Mouse (Mus musculus) lung, postnatal 14 days (tissue): ENCODE data around the gene Qrfp.

ENCODE experiments used
- DNase-seq: peaks from one replicate; pipeline ENCODE4 v3.0.0; 2021

Gene Qrfp

DNA sequence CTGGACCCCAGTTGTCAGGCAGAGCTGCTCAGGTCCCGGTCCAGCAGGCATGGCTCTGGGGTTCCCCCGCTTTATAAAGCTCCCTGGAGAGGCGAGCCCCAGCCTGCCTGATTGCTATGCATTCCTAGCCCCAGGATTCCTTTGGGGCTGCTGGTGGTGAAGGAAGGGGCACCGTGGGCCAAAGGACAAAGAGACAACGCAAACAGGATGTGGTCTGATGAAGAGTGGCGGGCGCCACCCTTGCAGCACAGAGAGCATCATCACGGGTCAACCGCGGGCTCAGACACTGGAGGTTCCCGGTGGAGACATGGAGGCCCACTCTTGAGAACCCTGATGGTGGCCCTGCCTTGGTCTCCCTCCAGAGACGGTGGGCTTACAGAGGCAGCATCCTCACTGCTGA, at the start of gene Qrfp:
TSS of gene Qrfp (minus strand) at position 137 of the 400 bp plus-strand sequence.
- DNase-seq: no peak

DNA sequence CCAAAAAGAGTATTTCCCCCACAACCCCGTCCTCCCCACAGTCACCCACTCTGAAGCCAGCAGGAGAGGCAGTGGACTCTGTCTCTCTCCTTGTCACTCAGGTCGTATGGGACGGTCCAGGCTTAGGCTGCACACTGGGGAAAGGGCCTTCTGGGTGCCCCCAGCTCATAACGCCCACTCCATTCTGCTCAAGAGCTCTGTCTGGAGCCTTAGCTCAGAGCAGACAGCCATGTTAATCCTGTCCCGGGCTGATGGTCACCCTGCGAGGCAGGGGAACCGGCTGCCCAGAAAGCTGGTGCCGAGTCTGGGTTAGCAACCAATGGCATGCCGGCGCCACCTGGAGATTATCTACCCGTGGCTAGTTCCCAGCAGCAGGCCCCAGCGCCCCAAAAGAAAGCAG, 48.1 kb upstream of the Qrfp start:
- DNase-seq: no peak

DNA sequence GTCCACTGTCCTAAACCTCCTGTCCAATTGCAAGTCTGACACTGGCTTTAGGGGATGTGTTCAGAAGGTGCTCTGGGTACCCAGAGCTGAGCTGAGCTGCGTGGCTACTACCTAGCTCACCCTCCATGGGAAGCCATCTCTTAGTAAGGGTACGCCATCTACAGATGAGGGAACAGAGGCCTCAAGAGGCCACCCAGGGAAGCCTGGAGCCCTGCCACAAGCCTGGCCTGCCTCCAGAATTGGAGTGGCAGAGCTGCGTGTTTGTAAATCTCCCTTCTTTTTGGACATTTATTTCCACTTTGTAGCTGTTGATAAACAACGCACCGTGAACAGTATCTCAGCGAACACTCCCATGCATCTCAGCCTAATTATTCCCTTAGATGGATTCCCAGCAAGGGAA, 46.8 kb upstream of the Qrfp start:
- peak; percentile 56 for DNase-seq

DNA sequence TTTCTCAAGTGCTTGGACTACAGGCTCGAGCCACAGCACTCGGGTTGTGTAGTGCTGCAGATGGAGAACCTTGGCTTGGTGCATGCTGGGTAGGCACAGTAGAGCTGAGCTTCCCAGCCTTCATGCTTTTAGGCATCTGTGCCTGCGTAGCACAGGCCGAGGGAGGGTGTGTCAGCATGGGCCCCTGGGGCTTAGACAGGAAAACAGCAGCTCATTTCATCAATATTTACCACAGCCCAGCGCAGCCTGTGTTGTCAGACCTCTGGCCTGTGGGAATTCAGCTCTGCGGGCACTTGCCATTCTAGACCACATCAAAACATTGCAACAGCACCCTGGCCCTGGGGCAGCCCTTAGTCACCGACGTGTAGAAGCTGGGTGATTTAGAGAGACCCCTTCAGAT, 45.6 kb upstream of the Qrfp start:
- DNase-seq: no peak

DNA sequence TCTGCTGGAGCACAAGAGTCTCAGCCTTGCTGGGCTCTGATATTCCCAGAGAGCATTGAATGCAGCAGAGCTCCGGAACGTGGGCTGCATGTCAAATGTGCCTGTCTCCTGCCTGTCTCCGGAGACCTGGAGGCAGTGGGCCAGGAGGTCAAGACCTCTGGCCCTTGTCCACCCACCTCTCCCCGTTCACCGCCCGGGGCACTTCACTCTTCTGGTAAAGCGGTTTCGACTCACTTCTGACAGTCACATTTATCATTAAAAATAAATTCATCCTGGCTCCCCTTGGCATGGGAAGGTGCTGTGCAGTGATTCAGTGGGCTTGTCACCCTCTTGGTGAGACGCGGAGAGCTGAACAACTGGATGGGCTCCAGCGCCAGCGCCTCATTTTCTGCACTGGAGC, 39.8 kb upstream of the Qrfp start:
- DNase-seq: no peak

DNA sequence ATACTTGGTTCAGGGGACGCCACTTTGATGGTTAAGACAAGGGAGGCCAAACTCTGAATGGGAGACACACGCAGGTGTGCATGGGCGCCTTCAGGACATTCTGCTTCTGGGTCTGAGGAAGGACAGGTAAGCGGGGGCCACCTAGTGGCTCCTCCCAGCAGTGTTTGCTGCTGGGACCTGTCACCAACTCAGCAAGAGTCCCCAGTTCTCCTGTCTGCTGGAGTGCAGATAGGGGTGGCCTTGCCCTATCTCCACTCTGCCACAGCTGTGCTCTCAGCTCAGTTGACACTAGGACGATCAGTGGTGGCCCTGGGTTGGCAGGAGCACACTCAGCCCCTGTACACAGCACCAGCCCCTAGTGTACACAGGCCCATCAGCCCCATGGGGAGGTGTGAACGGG, 37.5 kb upstream of the Qrfp start:
- peak; percentile 31 for DNase-seq

DNA sequence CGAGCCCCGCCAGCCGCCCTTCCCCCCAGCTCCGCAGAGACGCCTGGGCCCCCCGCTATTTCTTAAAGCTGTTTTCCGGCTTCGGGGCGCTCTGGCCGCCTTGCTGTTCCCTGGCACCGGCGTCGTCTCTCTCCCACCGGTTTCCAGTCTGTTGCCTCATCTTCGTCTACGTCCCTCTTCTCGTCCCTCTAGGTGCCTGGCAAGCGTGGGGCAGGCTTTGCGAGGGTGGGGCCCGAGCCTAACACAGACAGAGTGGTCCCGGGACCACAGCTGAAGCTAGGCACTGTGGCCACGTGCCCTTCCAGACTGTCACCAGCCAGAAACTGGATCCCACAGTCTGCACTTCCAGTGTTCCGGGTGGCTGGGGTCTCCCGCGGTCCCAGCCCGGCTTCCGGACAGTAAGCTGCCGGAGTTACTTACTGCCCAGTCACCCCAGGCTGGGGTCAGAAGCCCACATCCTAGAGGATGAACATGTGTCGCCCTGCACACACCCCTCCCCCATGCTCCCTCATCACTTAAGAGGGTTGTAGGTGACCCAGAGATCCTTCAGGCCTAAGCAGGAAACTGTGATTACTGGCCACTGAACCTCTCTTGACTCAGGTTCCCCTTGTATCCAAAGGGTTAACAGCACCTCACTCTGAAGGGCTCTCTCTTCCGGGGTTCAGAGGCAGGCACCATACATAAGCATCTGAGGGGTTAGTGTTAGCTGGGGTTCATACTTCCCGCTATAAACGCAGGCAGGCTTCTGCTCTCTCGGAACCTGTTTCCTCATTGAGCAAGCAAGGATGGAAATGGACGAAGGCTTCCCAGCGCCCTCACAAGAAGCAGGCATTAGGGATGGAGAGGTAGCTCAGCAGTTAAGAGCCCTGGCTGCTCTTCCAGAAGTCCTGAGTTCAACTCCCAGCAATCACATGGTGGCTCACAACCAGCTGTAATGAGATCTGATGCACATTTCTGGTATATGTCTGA, 36.6 kb upstream of the Qrfp start:
- DNase-seq: no peak

DNA sequence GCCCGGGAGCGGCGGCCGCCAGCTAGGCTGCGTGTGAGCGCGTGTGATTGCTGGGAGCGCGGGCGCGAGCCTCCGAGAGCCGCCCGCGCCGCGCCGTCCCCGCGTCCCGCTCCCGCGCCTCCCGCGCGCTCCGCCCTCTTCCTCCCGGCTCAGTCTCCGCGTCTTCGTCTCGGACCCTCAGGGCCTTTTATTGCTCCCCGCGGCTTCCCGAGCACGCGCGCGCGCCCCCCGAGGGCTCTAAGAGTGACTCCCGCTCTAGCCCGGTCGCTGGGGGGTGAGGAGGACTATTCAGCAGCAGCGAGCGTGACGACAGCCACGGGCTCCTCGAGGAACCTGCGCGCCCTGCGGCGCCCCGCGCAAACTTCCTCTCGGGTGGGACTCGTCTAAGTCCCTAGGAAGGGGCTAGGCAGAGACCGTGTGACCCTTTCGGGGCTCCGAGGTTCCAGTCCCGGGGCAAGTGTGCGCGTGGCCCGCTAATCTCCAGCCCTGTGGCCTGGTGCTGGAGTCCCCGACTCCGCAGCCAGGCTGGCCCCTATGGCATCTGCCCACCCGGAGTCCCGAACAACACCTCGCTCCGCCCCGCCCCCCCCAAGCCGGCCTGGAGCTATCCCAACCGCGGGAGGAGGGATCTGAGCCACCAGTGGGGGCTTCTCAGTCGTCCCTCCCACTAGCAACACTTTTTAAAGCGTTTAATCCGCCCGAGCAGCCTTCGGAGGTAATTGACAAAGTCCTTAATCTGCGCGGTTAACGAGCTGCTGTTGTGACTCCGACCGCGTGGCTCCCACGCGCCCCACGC, 35.7 kb upstream of the Qrfp start, which contains the start of gene Fibcd1:
TSS of gene Fibcd1 (minus strand) at position 110 of the 796 bp plus-strand sequence.
- DNase-seq: no peak

DNA sequence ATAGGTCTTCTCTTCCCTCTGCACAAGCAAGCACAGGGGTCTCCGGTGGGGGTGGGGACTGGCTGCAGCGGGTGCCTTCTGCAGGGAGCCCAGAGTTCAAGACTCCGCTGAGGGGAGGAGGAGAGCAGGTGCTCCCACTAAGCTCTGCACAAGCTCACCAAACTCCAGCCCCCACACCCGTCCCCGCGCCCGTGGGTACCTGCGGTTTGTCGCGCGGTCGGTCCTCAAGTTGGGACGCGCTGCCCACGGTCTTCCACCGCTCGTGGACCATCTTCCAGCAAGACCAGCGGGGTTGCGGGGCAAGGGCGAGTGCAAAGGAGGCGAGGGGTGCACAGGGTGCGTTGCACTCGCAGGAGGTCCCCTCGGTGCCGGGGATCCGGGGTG, 35.1 kb upstream of the Qrfp start:
- no peak for DNase-seq

DNA sequence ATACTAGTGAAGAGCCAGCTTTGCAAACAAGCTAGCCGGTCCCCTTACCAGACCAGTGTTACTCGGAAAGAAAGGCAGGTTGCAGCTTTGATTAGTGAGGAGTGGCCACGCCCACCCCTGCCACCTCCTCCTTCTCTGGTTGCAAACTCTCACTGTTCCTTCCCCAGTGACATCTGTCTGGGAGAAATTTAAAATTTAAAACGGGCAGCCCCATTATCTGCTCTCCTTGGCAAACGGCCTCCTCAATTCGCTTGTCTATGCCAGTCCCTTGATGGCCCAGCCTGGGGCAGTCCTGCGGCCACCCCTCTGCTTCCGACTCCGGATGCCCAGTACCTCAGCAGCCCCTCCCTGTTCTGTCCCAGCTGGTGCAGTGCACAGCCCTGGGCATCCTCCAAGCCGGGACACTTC, 34.4 kb upstream of the Qrfp start:
- DNase-seq: no peak

DNA sequence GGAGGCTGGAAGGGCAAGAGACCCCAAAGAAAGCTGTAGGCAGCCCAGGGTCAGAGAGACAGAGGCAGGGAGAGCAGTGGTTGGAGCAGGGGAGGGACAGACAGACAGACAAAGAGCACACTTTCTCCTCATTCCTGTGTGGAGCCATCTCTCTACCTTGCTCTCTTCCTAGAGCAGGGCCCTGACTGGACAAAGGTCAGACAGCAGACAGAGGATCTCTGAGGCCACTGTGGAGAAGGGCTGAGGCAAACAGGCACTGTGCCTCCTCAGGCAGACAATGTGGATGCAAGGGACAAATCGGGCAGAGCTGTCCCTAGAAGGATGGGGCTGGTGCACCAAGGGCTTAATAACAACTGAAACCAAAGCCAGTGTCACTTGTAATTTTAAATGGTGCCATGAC, 28.5 kb upstream of the Qrfp start:
- DNase-seq: no peak

DNA sequence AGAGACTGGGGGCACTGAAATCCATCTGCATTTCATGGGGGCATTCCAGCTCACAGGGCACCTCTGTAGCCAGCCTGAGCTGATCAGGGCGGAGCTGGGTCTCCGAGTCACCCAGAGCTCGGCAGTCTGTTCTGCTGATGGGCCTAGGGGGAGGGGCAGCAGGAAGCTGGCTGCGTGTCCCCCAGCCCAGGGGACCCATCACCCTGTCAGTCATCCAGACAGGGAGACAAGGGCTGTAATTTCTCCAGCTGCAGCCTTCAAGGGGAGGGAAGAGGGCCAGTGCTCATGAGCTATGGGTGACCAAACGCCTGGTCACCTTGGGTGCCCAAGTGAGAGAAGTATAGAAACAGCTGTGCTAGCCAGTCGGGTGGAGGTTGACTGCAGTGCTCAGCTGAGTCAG, 26.6 kb upstream of the Qrfp start:
- no peak for DNase-seq

DNA sequence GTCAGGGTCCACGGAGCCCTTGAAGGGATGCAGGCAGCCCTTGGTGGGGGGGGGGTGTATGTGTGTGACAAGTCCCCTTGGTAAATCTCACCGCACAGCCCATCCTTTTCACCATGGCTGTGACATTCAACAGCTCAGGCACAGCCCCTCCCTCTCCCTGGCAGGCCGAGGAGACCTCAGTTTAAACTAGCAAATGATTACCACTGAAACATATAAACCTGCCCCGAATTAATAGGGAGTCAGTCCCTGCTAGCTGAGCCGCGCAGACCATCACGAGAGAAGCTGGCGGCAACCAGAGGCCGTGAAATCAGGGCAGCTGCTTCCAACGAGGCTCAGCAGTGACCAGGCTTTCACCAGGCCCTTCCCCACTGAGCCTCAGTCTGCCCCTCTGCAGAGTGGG, 25.7 kb upstream of the Qrfp start:
- DNase-seq: no peak

DNA sequence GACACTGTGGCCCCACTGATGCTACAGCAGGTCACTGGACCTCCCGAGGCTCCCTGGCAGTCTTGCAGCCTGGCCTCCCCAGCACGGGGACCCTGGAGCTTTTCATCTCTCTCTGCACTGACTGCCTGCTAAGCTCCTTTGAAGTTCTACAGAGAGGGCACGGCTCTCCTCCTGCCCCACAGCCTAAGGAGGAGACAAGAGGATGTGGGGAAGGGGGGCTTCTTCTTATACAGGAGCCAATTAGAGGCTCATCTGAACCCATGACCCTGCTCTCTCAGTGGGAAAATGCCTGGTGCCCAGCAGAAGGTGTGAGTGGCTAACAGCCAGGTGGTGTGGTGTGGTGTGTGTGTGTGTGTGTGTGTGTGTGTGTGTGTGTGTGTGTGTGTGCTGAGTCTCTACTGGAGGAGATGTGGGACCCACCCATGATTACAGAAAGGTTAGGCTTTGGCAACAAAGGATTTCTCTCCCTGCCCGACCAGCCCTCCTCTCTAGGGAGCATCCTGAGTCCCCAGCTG, 18.0 kb upstream of the Qrfp start:
- DNase-seq: no peak

DNA sequence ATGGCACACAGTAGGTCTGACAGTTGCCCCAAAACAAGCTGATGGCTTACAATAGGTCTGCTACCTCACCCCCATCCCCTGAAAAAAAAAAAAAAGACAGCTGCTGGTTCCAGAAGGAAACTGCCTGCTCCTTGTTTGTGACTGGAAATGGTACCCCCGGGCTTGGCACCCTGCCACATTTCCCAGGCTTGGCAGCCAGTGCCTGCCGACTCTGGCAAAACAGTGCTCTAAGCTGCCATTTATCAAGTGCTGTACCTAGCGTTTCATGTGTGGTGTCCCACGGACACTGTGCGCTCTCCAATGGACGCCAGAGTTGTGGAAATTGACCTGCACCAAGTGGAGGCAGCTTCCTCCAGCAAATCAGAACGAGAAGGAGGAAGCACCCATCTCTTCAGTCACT, 17.5 kb upstream of the Qrfp start:
- DNase-seq: peak; percentile 49

DNA sequence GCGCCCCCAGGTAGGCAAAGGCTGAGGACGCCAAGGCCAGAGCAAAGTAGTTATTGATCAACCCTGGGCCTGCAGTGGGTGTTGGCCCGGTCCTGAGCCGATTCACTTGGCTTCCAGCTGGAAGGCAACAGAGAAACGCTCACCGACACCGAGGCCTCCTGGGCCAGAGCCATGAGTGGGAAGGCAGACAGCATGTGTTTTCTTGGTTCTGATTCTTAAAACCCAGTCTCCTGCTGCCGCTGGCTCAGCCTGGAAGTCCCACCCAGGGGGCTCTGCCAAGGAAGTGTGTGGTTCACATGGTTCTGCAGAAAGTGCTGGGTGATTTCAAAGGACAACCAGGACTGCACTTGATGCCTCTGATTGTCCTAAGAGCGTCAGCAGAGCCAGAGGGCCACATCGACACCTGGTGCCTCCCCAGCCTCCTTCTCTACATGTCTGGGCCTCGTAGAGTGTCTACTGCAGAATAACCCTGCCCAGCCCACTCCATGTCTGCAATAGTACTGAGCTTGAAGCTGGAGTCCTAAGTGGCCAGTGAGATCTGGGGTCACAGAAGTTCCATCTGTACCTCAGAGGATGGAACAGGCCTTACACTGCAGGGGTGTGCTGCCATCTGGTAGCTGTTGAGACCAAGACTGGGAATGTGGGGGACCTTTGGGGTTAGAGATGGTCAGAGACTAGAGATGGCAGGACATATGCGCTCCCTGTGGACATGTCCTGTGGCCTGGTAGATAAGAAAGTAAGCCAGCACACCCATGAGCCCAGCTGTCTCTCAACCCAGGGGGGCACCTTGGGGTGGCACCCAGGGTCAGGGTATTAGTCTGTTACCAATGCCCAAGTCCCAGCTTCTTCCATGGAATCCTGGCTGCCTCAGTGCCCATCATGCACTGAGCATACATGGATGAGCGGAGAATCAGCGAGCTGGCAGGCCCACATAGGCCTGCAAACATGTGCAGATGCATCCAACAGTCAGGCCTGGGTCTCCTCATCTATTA, 16.0 kb upstream of the Qrfp start:
- DNase-seq: no peak

DNA sequence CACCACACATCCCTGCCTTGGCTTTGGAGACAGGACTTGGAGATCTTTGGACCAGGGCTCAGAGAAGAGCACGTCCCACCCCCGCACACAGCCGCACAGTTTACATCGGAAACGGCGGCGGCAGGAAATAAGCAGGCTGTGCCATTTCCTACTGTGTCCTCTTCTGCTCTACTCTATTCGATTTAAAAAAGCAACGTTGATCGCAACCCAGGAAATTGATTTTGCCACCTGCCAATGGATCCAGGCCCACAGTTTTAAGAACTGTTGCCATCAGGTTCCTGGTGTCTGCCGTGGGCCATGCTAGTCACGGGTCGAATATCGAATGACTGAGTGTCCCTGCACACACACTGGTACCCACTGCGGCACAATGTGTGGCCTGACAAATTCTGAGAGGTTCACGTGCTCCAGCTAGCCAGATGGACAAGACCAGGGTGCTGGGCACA, 15.1 kb upstream of the Qrfp start:
- no peak for DNase-seq

DNA sequence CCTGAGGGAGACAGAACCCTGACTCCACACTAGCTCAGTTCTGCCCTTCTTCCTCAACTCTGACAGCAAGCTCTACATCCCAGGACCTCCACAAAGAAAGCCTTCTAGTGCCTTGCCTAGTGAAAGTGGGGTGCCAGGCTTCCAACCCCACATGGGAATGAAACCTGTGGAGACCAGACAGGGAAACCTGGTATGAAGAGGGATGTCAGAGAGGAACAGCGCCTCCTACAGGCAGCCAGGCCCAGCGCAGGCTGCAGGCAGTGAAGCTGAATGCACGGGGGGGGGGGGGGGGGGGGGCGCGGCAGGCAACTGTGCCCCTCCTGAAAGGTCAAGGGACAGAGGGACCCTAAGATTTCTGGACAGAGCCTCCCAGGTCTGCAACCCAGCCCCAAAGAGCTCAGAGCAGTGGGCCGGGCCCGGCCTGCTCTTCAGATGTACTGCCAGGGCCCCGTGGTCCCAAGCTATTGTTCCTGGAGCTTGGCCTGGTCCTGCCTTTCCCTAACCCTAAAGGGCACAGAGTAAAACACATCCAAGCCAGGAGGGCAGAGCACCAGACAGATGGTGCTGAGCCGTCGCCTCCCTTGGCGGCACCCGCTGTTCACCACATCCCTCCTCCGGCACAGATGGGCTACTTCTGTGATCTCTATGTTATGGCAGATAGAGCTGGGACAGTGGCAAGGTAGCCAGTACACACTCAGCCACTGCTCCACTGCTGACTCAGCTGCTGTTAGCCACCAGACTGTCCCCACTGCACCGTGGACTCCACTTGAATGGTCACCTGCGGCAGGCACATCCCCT, 13.8 kb upstream of the Qrfp start:
- DNase-seq: peak; percentile 45

DNA sequence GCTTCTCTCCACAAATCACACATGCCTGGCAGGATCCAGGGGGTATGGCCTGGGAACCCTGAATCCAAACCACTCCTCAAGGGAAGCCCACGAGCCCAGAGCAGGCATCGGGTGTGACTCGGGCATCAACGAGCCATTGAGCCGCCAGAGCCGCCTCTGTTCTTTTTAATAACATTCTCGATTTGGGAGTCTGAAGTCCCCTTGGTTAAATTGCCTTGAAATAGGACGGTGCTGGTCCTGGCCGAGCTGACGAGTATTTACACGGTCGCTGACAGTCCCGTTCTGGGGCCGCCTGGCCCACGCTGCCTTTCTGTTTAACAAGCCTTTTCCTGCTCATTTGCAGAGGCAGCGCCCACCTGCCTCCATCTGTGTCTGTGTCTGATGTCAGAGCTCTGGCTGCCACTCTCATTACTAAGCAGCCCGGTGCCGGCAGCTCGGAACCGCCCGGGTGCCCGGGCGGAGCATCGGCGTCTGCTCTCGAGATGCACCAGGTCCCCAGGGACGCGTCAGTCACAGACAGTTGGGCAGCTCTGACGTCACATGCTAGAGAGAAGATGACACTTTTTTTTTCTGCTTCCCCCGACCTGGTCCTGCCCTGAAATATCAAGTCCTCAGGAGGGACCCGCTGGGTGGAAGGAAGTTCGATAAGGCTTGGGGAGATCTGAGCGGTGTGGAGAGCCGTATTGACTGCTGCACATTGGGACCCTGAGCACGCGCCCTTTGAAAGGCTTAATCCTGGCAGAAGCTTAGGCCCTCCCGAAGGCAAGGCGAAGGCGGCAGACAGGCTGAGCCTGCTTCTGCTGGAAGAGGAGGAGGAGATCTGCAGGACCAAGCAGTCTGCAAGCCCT, 12.4 kb upstream of the Qrfp start:
- peak; percentile 31 for DNase-seq

DNA sequence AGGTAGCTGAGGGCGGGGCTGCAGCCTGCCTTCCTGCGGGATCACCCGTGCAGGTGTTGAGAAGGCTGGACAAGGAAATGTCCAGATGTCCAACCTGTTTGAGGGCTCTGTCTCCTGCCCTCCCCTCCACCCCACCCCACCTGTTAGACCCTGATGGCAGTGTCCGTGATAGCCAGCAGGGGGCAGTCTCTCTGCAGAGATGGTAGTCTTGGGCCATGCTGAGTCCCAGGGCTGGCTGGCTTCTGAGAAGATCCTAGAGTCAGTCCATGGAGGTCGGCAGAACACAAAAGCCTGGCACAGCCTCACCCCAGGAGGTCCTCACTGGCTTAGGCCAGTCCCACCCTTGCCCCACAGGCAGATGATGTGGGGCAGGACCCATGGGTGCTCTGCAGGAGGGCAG, 5.0 kb upstream of the Qrfp start:
- peak; percentile 76 for DNase-seq

DNA sequence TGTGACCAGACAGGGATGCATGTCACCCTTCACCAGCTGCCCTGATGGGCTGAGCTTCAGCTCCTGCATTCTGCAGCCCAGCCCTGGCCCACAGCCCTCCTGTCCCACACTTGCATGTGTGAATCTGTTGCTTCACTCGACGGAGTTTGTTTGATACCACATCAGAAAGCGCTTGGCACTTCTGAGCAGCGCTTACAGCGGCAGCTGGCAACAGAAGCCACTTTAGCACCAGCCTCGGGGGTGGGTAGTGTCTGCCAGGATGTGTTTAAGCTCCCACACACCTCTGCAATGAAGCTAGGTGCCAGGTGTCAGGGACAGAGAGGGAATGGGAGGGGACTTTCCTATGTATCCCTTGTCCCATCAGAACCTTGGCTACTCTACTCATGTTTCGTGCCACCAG, 4.3 kb upstream of the Qrfp start:
- DNase-seq: no peak
